Mouse (Mus musculus): ENCODE measurements around the gene Zdhhc17. TPM values are rescaled to one million over a fixed set of nuclear protein-coding genes. Genes with fewer than 3 reads are reported as not detected.

Gene Zdhhc17
- polyA plus RNA-seq, 1 experiment from 2014 or later: 28.9 TPM

GRCm38 (mm10) chr10:110994761-110995160 lies 15.2 kb downstream of the Zdhhc17 start:
- Histone ChIP-seq H3K4me1 (peaks cover 31% of the 10 kb centered on the region), H3K27ac (replicated peaks) (no peak overlapping the region), H3K9me3 (replicated peaks) (no peaks in the 10 kb centered on the region), H3K27me3 (ENCODE audit: low read depth, poor library complexity, severe bottlenecking) (no peaks in the 10 kb centered on the region), H3K4me3 (no peak overlapping the region), H3K36me3 (peaks cover 4% of the 10 kb centered on the region)
- no peak for DNase-seq (ENCODE audit: low spot score)
- 82% methylated on average over 5 of the region's 5 CpGs for WGBS

GRCm38 (mm10) chr10:110993249-110993648 lies 16.7 kb downstream of the Zdhhc17 start:
- Histone ChIP-seq H3K4me3 (no peak overlapping the region), H3K27me3 (ENCODE audit: low read depth, poor library complexity, severe bottlenecking) (no peaks in the 10 kb centered on the region), H3K4me1 (peaks cover 37% of the 10 kb centered on the region), H3K36me3 (no peaks in the 10 kb centered on the region), H3K27ac (replicated peaks) (no peak overlapping the region), H3K9me3 (replicated peaks) (no peaks in the 10 kb centered on the region)
- DNase-seq (ENCODE audit: low spot score): no peak
- 72% methylated on average over 5 of the region's 5 CpGs for WGBS

- 42% methylated on average over 9 of the region's 9 CpGs for WGBS
- Histone ChIP-seq H3K4me1 (peaks cover 37% of the 10 kb centered on the region), H3K27ac (replicated peaks) (0 out of 2 replicates have a peak overlapping the region, but pooled peaks have one; percentile 2), H3K9me3 (replicated peaks) (no peaks in the 10 kb centered on the region), H3K27me3 (ENCODE audit: low read depth, poor library complexity, severe bottlenecking) (no peaks in the 10 kb centered on the region), H3K4me3 (no peak overlapping the region), H3K36me3 (no peaks in the 10 kb centered on the region)
- peak; percentile 26 for DNase-seq (ENCODE audit: low spot score)
Measured at GRCm38 (mm10) chr10:110992047-110992431, 17.9 kb downstream of the Zdhhc17 start.

- no peak overlapping the region for H3K4me3 ChIP-seq
- 0 out of 2 replicates have a peak, but pooled peaks cover 3% of the 10 kb centered on the region for H3K36me3 ChIP-seq
- no peaks in the 10 kb centered on the region for H3K27me3 ChIP-seq (ENCODE audit: low read depth, poor library complexity, severe bottlenecking)
- DNase-seq (ENCODE audit: low spot score): no peak
- H3K27ac ChIP-seq (replicated peaks): peak overlapping the region; percentile 2; the same call in 1 of the 2 replicates
- H3K4me1 ChIP-seq: peaks cover 37% of the 10 kb centered on the region
- 65% methylated on average over 6 of the region's 6 CpGs for WGBS
- H3K9me3 ChIP-seq (replicated peaks): no peaks in the 10 kb centered on the region
Measured at GRCm38 (mm10) chr10:110991307-110992046, 18.5 kb downstream of the Zdhhc17 start.

- WGBS: 74% methylated on average over 2 of the region's 2 CpGs
- Histone ChIP-seq H3K4me3 (no peak overlapping the region), H3K27ac (replicated peaks) (no peak overlapping the region), H3K9me3 (replicated peaks) (no peaks in the 10 kb centered on the region), H3K36me3 (peaks cover 10% of the 10 kb centered on the region; the same call in 1 of the 2 replicates), H3K4me1 (peaks cover 31% of the 10 kb centered on the region), H3K27me3 (ENCODE audit: low read depth, poor library complexity, severe bottlenecking) (no peaks in the 10 kb centered on the region)
- no peak for DNase-seq (ENCODE audit: low spot score)
Measured at GRCm38 (mm10) chr10:110989729-110990128, 20.2 kb downstream of the Zdhhc17 start.

- H3K36me3 ChIP-seq: peaks cover 14% of the 10 kb centered on the region
- H3K9me3 ChIP-seq (replicated peaks): no peaks in the 10 kb centered on the region
- no peak for DNase-seq (ENCODE audit: low spot score)
- no peak overlapping the region for H3K4me3 ChIP-seq
- H3K27me3 ChIP-seq (ENCODE audit: low read depth, poor library complexity, severe bottlenecking): no peaks in the 10 kb centered on the region
- whole genome bisulfite sequencing: 94% methylated on average over 17 of the region's 17 CpGs
- no peak overlapping the region for H3K27ac ChIP-seq (replicated peaks)
- H3K4me1 ChIP-seq: peaks cover 17% of the 10 kb centered on the region
Measured at GRCm38 (mm10) chr10:110986682-110987081, 23.3 kb downstream of the Zdhhc17 start.

- Histone ChIP-seq H3K9me3 (replicated peaks) (no peaks in the 10 kb centered on the region), H3K4me3 (no peak overlapping the region), H3K36me3 (peaks cover 50% of the 10 kb centered on the region), H3K4me1 (no peaks in the 10 kb centered on the region), H3K27ac (replicated peaks) (no peak overlapping the region), H3K27me3 (ENCODE audit: low read depth, poor library complexity, severe bottlenecking) (no peaks in the 10 kb centered on the region)
- 96% methylated on average over 4 of the region's 4 CpGs for WGBS
- no peak for DNase-seq (ENCODE audit: low spot score)
Measured at GRCm38 (mm10) chr10:110982771-110983170, 27.2 kb downstream of the Zdhhc17 start.

- Histone ChIP-seq H3K4me1 (no peaks in the 10 kb centered on the region), H3K36me3 (peaks cover 43% of the 10 kb centered on the region), H3K27ac (replicated peaks) (no peak overlapping the region), H3K4me3 (no peak overlapping the region), H3K27me3 (ENCODE audit: low read depth, poor library complexity, severe bottlenecking) (no peaks in the 10 kb centered on the region), H3K9me3 (replicated peaks) (no peaks in the 10 kb centered on the region)
- DNase-seq (ENCODE audit: low spot score): no peak
- 95% methylated on average over 6 of the region's 6 CpGs for WGBS
Measured at GRCm38 (mm10) chr10:110980441-110980840, 29.5 kb downstream of the Zdhhc17 start.

- H3K27me3 ChIP-seq (ENCODE audit: low read depth, poor library complexity, severe bottlenecking): no peaks in the 10 kb centered on the region
- no peak for DNase-seq (ENCODE audit: low spot score)
- WGBS: 89% methylated on average over 2 of the region's 2 CpGs
Measured at GRCm38 (mm10) chr10:110979431-110979830, 30.5 kb downstream of the Zdhhc17 start.

GRCm38 (mm10) chr10:110977379-110977778 lies 32.6 kb downstream of the Zdhhc17 start:
- Histone ChIP-seq H3K4me1 (no peaks in the 10 kb centered on the region), H3K27me3 (ENCODE audit: low read depth, poor library complexity, severe bottlenecking) (no peaks in the 10 kb centered on the region), H3K27ac (replicated peaks) (no peak overlapping the region), H3K36me3 (peaks cover 62% of the 10 kb centered on the region), H3K9me3 (replicated peaks) (no peaks in the 10 kb centered on the region), H3K4me3 (no peak overlapping the region)
- 61% methylated on average over 2 of the region's 2 CpGs for WGBS
- no peak for DNase-seq (ENCODE audit: low spot score)

More at GRCm38 (mm10) chr10:110979431-110979830, 30.5 kb downstream of the Zdhhc17 start:
- no peak overlapping the region for H3K27ac ChIP-seq (replicated peaks)
- H3K4me1 ChIP-seq: no peaks in the 10 kb centered on the region
- H3K9me3 ChIP-seq (replicated peaks): no peaks in the 10 kb centered on the region
- peaks cover 47% of the 10 kb centered on the region for H3K36me3 ChIP-seq
- H3K4me3 ChIP-seq: no peak overlapping the region

GRCm38 (mm10) chr10:110976046-110976445 lies 33.9 kb downstream of the Zdhhc17 start:
- H3K9me3 ChIP-seq (replicated peaks): no peaks in the 10 kb centered on the region
- no peaks in the 10 kb centered on the region for H3K27me3 ChIP-seq (ENCODE audit: low read depth, poor library complexity, severe bottlenecking)
- H3K36me3 ChIP-seq: peaks cover 65% of the 10 kb centered on the region
- peak; percentile 33 for DNase-seq (ENCODE audit: low spot score)
- no peak overlapping the region for H3K27ac ChIP-seq (replicated peaks)
- no peaks in the 10 kb centered on the region; the same call in 1 of the 2 replicates for H3K4me1 ChIP-seq
- H3K4me3 ChIP-seq: no peak overlapping the region
- WGBS: 20% methylated on average over 1 of the region's 1 CpGs

- Histone ChIP-seq H3K4me3 (no peak overlapping the region), H3K4me1 (no peaks in the 10 kb centered on the region; the same call in 1 of the 2 replicates), H3K9me3 (replicated peaks) (no peaks in the 10 kb centered on the region), H3K27ac (replicated peaks) (no peak overlapping the region), H3K27me3 (ENCODE audit: low read depth, poor library complexity, severe bottlenecking) (no peaks in the 10 kb centered on the region), H3K36me3 (peaks cover 63% of the 10 kb centered on the region)
- DNase-seq (ENCODE audit: low spot score): no peak
- WGBS: 64% methylated on average over 1 of the region's 1 CpGs
Measured at GRCm38 (mm10) chr10:110974885-110975284, 35.1 kb downstream of the Zdhhc17 start.

- no peak overlapping the region for H3K27ac ChIP-seq (replicated peaks)
- no peaks in the 10 kb centered on the region for H3K27me3 ChIP-seq (ENCODE audit: low read depth, poor library complexity, severe bottlenecking)
- no peaks in the 10 kb centered on the region for H3K9me3 ChIP-seq (replicated peaks)
- peak; percentile 19 for DNase-seq (ENCODE audit: low spot score)
- no peak overlapping the region for H3K4me3 ChIP-seq
- peaks cover 63% of the 10 kb centered on the region for H3K36me3 ChIP-seq
- 56% methylated on average over 3 of the region's 3 CpGs for WGBS
- no peaks in the 10 kb centered on the region; the same call in 1 of the 2 replicates for H3K4me1 ChIP-seq
Measured at GRCm38 (mm10) chr10:110974463-110974862, 35.5 kb downstream of the Zdhhc17 start.

Measured in midbrain, embryonic 10.5 days (tissue).